Mouse (Mus musculus) liver, embryonic 14.5 days (tissue): ENCODE data around the gene Als2cl.

Experiments used
- CTCF ChIP-seq: IDR thresholded peaks from 2 replicates; pipeline ENCODE4 v1.5.1; 2016; ENCODE audit warnings: antibody characterized with exemption, low read depth, control low read depth
- EP300 ChIP-seq: IDR thresholded peaks from 2 replicates; pipeline ENCODE4 v1.6.1; 2016; ENCODE audit warnings: antibody characterized with exemption, low read depth

DNA sequence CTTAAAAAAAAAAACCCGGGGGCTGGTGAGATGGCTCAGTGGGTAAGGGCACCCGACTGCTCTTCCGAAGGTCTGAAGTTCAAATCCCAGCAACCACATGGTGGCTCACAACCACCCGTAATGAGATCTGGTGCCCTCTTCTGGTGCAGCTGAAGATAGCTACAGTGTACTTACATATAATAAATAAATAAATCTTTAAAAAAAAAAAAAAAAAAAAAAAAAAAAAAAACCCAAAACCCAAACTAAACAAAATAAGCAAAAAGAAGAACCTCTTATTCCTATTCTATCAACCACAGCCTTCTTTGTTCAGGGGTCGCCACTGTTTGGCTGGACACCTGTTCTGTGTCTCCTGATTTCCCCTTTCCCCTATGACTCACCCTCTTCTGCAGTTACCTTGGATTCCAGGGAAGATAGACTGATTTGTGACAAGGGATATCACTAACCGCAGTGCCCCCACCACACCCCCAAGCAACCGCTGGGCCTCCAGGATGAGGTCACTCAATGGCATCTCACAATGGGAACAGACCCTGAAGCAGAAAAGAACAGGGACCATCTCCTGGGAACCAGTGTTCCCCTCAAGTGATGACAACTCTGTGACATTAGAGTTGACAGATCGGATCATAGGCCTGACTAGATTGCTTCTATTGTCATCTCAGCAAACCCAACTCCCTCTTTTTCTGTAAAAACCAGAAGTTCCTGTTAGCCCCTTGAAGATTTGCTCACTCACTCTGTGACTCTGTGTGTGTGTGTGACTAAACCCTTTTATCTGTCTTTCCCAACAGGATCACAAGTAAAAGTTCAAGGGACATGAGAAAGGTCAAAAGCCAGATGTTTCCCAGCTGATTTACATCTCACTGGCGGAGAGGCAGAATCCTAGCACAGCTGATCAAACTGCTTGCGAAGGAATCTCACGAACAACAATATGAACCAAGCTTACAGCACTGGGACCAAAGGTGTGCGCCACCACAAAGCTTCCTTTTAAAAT, 58.1 kb downstream of the Als2cl start:
- 0 out of 2 replicates have a peak, but pooled peaks have one; percentile 12 for TF ChIP-seq CTCF
- no peak for TF ChIP-seq EP300
